Mouse (Mus musculus) limb, embryonic 15.5 days (tissue): ENCODE results near the gene Prkar1b. TPM values are rescaled to one million over a fixed set of nuclear protein-coding genes. Genes with fewer than 3 reads are reported as not detected.

Source experiments
- ATAC-seq: fragments of 200-750 bp; cut with Nextera tagmentation; 2 replicates; pipeline ENCODE4 v1.8.0; 2017; ENCODE audit warnings: low read depth, moderate TSS enrichment; ENCODE audit not compliant: insufficient number of reproducible peaks, low FRiP score, low TSS enrichment
- H3K27ac ChIP-seq: fragments of 300-500 bp; sonication (generic); 2 replicates; pipeline ENCODE4 v1.5.1; 2015; ENCODE audit warnings: moderate library complexity, mild to moderate bottlenecking, inconsistent platforms
- H3K27me3 ChIP-seq: fragments of 300-500 bp; sonication (generic); 2 replicates; pipeline ENCODE4 v1.6.1; 2015; ENCODE audit warnings: inconsistent platforms
- H3K36me3 ChIP-seq: fragments of 300-500 bp; sonication (generic); 2 replicates; pipeline ENCODE4 v1.6.1; 2015; ENCODE audit warnings: inconsistent platforms
- H3K4me1 ChIP-seq: fragments of 300-500 bp; sonication (generic); 2 replicates; pipeline ENCODE4 v1.6.1; 2015; ENCODE audit warnings: inconsistent platforms
- H3K4me2 ChIP-seq: fragments of 300-500 bp; sonication (generic); 2 replicates; pipeline ENCODE4 v1.6.1; 2015; ENCODE audit warnings: mild to moderate bottlenecking, inconsistent platforms
- H3K4me3 ChIP-seq: fragments of 300-500 bp; sonication (generic); 2 replicates; pipeline ENCODE4 v1.5.1; 2015; ENCODE audit warnings: mild to moderate bottlenecking, inconsistent platforms
- H3K9ac ChIP-seq: fragments of 300-500 bp; sonication (generic); 2 replicates; pipeline ENCODE4 v1.6.1; 2015; ENCODE audit warnings: inconsistent platforms
- H3K9me3 ChIP-seq: fragments of 300-500 bp; sonication (generic); 2 replicates; pipeline ENCODE4 v1.6.1; 2016; ENCODE audit warnings: inconsistent platforms
- WGBS: fragments of 180-500 bp; shearing (Covaris S2); methylation state at CpG from one replicate; pipeline ENCODE4 v1.1.7; 2015; 5-methylcytosine and 5-hydroxymethylcytosine counted together
- polyA plus RNA-seq: library from polyadenylated mRNA; unstranded; fragments of >200 nt; fragmentation: Nextera tagmentation; extraction: Ambion mirVana; gene quantifications from 2 replicates; pipeline ENCODE4 v1.2.1, GENCODE M21; 2015

Prkar1b gene
- polyA plus RNA-seq, 1 experiment from 2014 or later = 19.2 TPM

- Histone ChIP-seq H3K27ac (no peak overlapping the region), H3K9ac (no peak overlapping the region), H3K4me2 (no peak overlapping the region), H3K27me3 (no peaks in the 10 kb centered on the region), H3K4me3 (no peak overlapping the region), H3K9me3 (no peaks in the 10 kb centered on the region), H3K36me3 (no peaks in the 10 kb centered on the region), H3K4me1 (peaks cover 3% of the 10 kb centered on the region; the same call in 1 of the 2 replicates)
- 61% methylated on average over 5 of the region's 5 CpGs for WGBS
- ATAC-seq = no peak
These were observed 8.5 kb downstream of the Prkar1b start for GRCm38 (mm10) chr5:139141326-139141725.

- Histone ChIP-seq H3K4me3 (no peak overlapping the region), H3K9ac (no peak overlapping the region), H3K4me1 (peaks cover 3% of the 10 kb centered on the region; the same call in 1 of the 2 replicates), H3K4me2 (no peak overlapping the region), H3K36me3 (no peaks in the 10 kb centered on the region), H3K27me3 (no peaks in the 10 kb centered on the region), H3K9me3 (no peaks in the 10 kb centered on the region), H3K27ac (no peak overlapping the region)
- 76% methylated on average over 9 of the region's 9 CpGs for WGBS
- ATAC-seq = no peak
These were observed 9.2 kb downstream of the Prkar1b start for GRCm38 (mm10) chr5:139140589-139140988.

GRCm38 (mm10) chr5:139138926-139139472, 10.8 kb downstream of the Prkar1b start:
- ATAC-seq = no peak
- Histone ChIP-seq H3K4me1 (peaks cover 3% of the 10 kb centered on the region; the same call in 1 of the 2 replicates), H3K4me3 (no peak overlapping the region)

GRCm38 (mm10) chr5:139138261-139138925, 11.4 kb downstream of the Prkar1b start:
- Histone ChIP-seq H3K4me2 (no peak overlapping the region), H3K27me3 (no peaks in the 10 kb centered on the region), H3K4me3 (no peak overlapping the region), H3K9me3 (no peaks in the 10 kb centered on the region), H3K27ac (no peak overlapping the region), H3K36me3 (no peaks in the 10 kb centered on the region), H3K9ac (no peak overlapping the region), H3K4me1 (peaks cover 3% of the 10 kb centered on the region; the same call in 1 of the 2 replicates)
- ATAC-seq = no peak
- 63% methylated on average over 12 of the region's 12 CpGs for WGBS

More at GRCm38 (mm10) chr5:139138926-139139472, 10.8 kb downstream of the Prkar1b start:
- Histone ChIP-seq H3K36me3 (no peaks in the 10 kb centered on the region), H3K27me3 (no peaks in the 10 kb centered on the region), H3K9ac (no peak overlapping the region), H3K9me3 (no peaks in the 10 kb centered on the region), H3K27ac (no peak overlapping the region), H3K4me2 (no peak overlapping the region)
- WGBS = 68% methylated on average over 8 of the region's 8 CpGs

- Histone ChIP-seq H3K27me3 (no peaks in the 10 kb centered on the region), H3K4me3 (no peak overlapping the region), H3K9ac (no peak overlapping the region), H3K4me1 (peaks cover 3% of the 10 kb centered on the region; the same call in 1 of the 2 replicates), H3K9me3 (no peaks in the 10 kb centered on the region), H3K36me3 (no peaks in the 10 kb centered on the region), H3K27ac (no peak overlapping the region), H3K4me2 (no peak overlapping the region)
- WGBS = 87% methylated on average over 6 of the region's 6 CpGs
- ATAC-seq = no peak
These were observed 12.6 kb downstream of the Prkar1b start for GRCm38 (mm10) chr5:139137176-139137575.

GRCm38 (mm10) chr5:139136341-139136740, 13.5 kb downstream of the Prkar1b start:
- H3K9me3 ChIP-seq = no peaks in the 10 kb centered on the region
- 55% methylated on average over 1 of the region's 1 CpGs for WGBS
- H3K27ac ChIP-seq = no peak overlapping the region
- ATAC-seq = no peak
- H3K36me3 ChIP-seq = no peaks in the 10 kb centered on the region
- H3K27me3 ChIP-seq = 0 out of 2 replicates have a peak, but pooled peaks cover 3% of the 10 kb centered on the region
- peaks cover 3% of the 10 kb centered on the region; the same call in 1 of the 2 replicates for H3K4me1 ChIP-seq
- H3K9ac ChIP-seq = no peak overlapping the region
- H3K4me2 ChIP-seq = no peak overlapping the region
- H3K4me3 ChIP-seq = no peak overlapping the region

- Histone ChIP-seq H3K27me3 (peaks cover 13% of the 10 kb centered on the region), H3K36me3 (no peaks in the 10 kb centered on the region), H3K27ac (no peak overlapping the region), H3K4me2 (no peak overlapping the region), H3K4me3 (no peak overlapping the region), H3K9me3 (no peaks in the 10 kb centered on the region), H3K4me1 (peaks cover 8% of the 10 kb centered on the region; the same call in 1 of the 2 replicates), H3K9ac (no peak overlapping the region)
- WGBS = 79% methylated on average over 8 of the region's 8 CpGs
- ATAC-seq = no peak
These were observed 15.3 kb downstream of the Prkar1b start for GRCm38 (mm10) chr5:139134501-139134900.

- Histone ChIP-seq H3K4me1 (peaks cover 13% of the 10 kb centered on the region), H3K9ac (no peak overlapping the region), H3K36me3 (peaks cover 6% of the 10 kb centered on the region; the same call in 1 of the 2 replicates), H3K4me3 (no peak overlapping the region), H3K27me3 (peaks cover 13% of the 10 kb centered on the region), H3K27ac (no peak overlapping the region), H3K4me2 (no peak overlapping the region), H3K9me3 (no peaks in the 10 kb centered on the region)
- WGBS = 75% methylated on average over 5 of the region's 5 CpGs
- ATAC-seq = no peak
These were observed 19.4 kb downstream of the Prkar1b start for GRCm38 (mm10) chr5:139130351-139130750.

GRCm38 (mm10) chr5:139129572-139130151, 20.1 kb downstream of the Prkar1b start:
- 4% methylated on average over 51 of the region's 55 CpGs for WGBS
- no peak overlapping the region for H3K27ac ChIP-seq
- ATAC-seq = peak; percentile 58; the same call in 1 of the 2 replicates

GRCm38 (mm10) chr5:139129078-139129477, 20.7 kb downstream of the Prkar1b start:
- no peak overlapping the region for H3K27ac ChIP-seq
- H3K36me3 ChIP-seq = peaks cover 6% of the 10 kb centered on the region; the same call in 1 of the 2 replicates
- peak overlapping the region; percentile 87 for H3K4me2 ChIP-seq
- WGBS = 17% methylated on average over 11 of the region's 12 CpGs
- H3K27me3 ChIP-seq = peaks cover 13% of the 10 kb centered on the region
- H3K9me3 ChIP-seq = no peaks in the 10 kb centered on the region
- peak overlapping the region; percentile 47 for H3K9ac ChIP-seq
- ATAC-seq = 0 out of 2 replicates have a peak, but pooled peaks have one; percentile 32
- peak overlapping the region; percentile 54 for H3K4me3 ChIP-seq
- H3K4me1 ChIP-seq = peaks cover 13% of the 10 kb centered on the region

More at GRCm38 (mm10) chr5:139129572-139130151, 20.1 kb downstream of the Prkar1b start:
- Histone ChIP-seq H3K4me3 (peak overlapping the region; percentile 54), H3K4me2 (peak overlapping the region; percentile 87), H3K9me3 (no peaks in the 10 kb centered on the region), H3K9ac (peak overlapping the region; percentile 47), H3K4me1 (peaks cover 13% of the 10 kb centered on the region), H3K27me3 (peaks cover 13% of the 10 kb centered on the region), H3K36me3 (peaks cover 6% of the 10 kb centered on the region; the same call in 1 of the 2 replicates)

GRCm38 (mm10) chr5:139128476-139129065, 21.2 kb downstream of the Prkar1b start:
- H3K4me1 ChIP-seq = peaks cover 13% of the 10 kb centered on the region
- no peak overlapping the region for H3K27ac ChIP-seq
- peak overlapping the region; percentile 54 for H3K4me3 ChIP-seq
- H3K4me2 ChIP-seq = peak overlapping the region; percentile 87
- H3K9me3 ChIP-seq = no peaks in the 10 kb centered on the region
- WGBS = 36% methylated on average over 12 of the region's 12 CpGs
- peaks cover 13% of the 10 kb centered on the region for H3K27me3 ChIP-seq
- no peak for ATAC-seq
- no peak overlapping the region for H3K9ac ChIP-seq
- peaks cover 6% of the 10 kb centered on the region; the same call in 1 of the 2 replicates for H3K36me3 ChIP-seq
